Mouse (Mus musculus) ES-Bruce4 (cell line): Measurements from ENCODE around the gene Art3. TPM values are rescaled to one million over a fixed set of nuclear protein-coding genes. Genes with fewer than 3 reads are reported as not detected.

Experiments used
- H3K27ac ChIP-seq: 2 replicates; pipeline ENCODE4 v1.5.1; 2012; ENCODE audit warnings: low read length, inconsistent platforms; ENCODE audit not compliant: insufficient read depth
- H3K27me3 ChIP-seq: 2 replicates; pipeline ENCODE4 v1.6.1; 2012; ENCODE audit warnings: mild to moderate bottlenecking, low read length, inconsistent platforms; ENCODE audit not compliant: control insufficient read depth, poor library complexity, insufficient read depth, severe bottlenecking
- H3K36me3 ChIP-seq: 2 replicates; pipeline ENCODE4 v1.6.1; 2012; ENCODE audit warnings: inconsistent platforms, mild to moderate bottlenecking, low read length, moderate library complexity; ENCODE audit not compliant: control insufficient read depth, poor library complexity, insufficient read depth, severe bottlenecking
- H3K4me1 ChIP-seq: one replicate; pipeline ENCODE4 v1.8.1; 2011; ENCODE audit warnings: low read length; ENCODE audit not compliant: control insufficient read depth, insufficient read depth
- H3K4me3 ChIP-seq: 2 replicates; pipeline ENCODE4 v1.5.1; 2011; ENCODE audit warnings: low read depth, mild to moderate bottlenecking, low read length
- H3K9ac ChIP-seq: 2 replicates; pipeline ENCODE4 v1.6.1; 2012; ENCODE audit warnings: low read depth, mild to moderate bottlenecking, inconsistent platforms; ENCODE audit not compliant: poor library complexity, severe bottlenecking
- H3K9me3 ChIP-seq: replicated peaks from 2 replicates; pipeline ENCODE4 v1.6.1; 2012; ENCODE audit warnings: mild to moderate bottlenecking, low read length, inconsistent platforms; ENCODE audit not compliant: control insufficient read depth, poor library complexity, insufficient read depth, severe bottlenecking
- CTCF ChIP-seq: IDR thresholded peaks from one replicate; pipeline ENCODE4 v1.8.1; 2011; ENCODE audit warnings: low read depth, low read length
- EP300 ChIP-seq: IDR thresholded peaks from 2 replicates; pipeline ENCODE4 v1.6.1; 2011; ENCODE audit warnings: low read depth, low read length; ENCODE audit not compliant: insufficient read depth
- POLR2A ChIP-seq: IDR thresholded peaks from one replicate; pipeline ENCODE4 v1.8.1; 2011; ENCODE audit warnings: low read length; ENCODE audit not compliant: insufficient read depth
- polyA plus RNA-seq: library from polyadenylated mRNA; stranded (reverse); fragments of >200 nt; gene quantifications from 2 replicates; pipeline ENCODE4 v1.2.4, GENCODE M21; 2011; ENCODE audit warnings: low read depth; ENCODE audit not compliant: missing spikeins, insufficient read depth, insufficient read length

Gene Art3
- polyA plus RNA-seq, 1 experiment, result not detected

DNA sequence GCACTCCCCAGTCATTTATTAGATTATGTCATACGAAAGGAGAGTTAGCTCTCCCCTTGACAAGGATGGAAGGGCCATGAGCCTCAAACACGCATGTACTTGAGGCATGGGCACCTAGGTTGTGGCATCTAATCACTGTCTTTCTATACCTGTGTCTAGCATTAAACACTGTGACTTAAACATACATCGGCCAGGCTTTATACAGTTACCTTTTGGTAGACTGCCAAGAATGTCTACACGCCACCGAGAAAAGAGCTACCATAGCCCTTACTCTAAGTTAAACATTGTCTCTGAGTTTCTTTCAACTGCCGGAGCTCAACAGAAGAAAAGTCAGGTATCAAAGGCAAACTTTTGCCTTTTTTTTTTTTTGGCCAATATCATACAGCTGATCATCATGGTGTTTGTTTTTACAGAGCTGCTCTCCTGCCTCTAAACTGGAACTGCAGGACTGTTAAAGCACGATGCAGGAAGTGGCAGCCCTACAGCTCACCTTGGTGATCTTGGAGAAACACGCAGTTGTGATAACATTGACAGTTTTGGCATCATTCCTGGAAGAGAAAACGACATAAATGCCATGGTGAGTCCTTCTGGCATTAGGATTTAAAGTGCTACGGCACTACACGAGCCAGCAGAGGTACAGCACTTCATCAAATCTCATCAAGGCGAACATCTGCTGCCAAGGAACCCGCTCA lies 29.3 kb upstream of the Art3 start:
- no peak overlapping the region for H3K4me3 ChIP-seq
- H3K27me3 ChIP-seq, result no peaks in the 10 kb centered on the region
- no peaks in the 10 kb centered on the region for H3K4me1 ChIP-seq
- H3K36me3 ChIP-seq, result peaks cover 60% of the 10 kb centered on the region
- no peak overlapping the region for H3K27ac ChIP-seq
- H3K9ac ChIP-seq, result no peak overlapping the region
- H3K9me3 ChIP-seq, result no peaks in the 10 kb centered on the region
- no peak for TF ChIP-seq POLR2A
- TF ChIP-seq CTCF, result no peak
- no peak for TF ChIP-seq EP300

DNA sequence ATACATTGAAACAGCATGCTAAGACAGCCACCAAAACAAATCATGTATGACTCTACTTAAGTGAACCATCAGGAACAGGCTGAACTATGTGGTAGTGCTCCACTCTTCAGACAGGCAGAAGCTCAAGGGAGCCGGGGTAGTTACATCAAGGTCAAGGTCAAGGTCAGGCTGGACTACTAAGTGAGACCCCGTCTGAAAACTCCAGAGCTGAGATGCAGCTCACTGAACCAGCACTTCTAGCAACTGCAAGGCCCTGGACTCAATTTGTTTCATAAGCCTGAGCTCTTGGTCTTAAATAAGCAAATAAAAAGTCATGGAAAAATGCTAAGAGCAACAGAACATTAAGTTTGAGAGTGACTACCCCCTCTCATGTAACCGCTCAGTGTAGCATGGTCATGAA lies 27.3 kb upstream of the Art3 start:
- no peak overlapping the region for H3K27ac ChIP-seq
- H3K4me1 ChIP-seq, result peaks cover 2% of the 10 kb centered on the region
- no peaks in the 10 kb centered on the region for H3K9me3 ChIP-seq
- TF ChIP-seq POLR2A, result no peak
- TF ChIP-seq EP300, result no peak
- no peak for TF ChIP-seq CTCF
- H3K9ac ChIP-seq, result no peak overlapping the region
- peaks cover 50% of the 10 kb centered on the region for H3K36me3 ChIP-seq
- H3K27me3 ChIP-seq, result no peaks in the 10 kb centered on the region
- no peak overlapping the region for H3K4me3 ChIP-seq

DNA sequence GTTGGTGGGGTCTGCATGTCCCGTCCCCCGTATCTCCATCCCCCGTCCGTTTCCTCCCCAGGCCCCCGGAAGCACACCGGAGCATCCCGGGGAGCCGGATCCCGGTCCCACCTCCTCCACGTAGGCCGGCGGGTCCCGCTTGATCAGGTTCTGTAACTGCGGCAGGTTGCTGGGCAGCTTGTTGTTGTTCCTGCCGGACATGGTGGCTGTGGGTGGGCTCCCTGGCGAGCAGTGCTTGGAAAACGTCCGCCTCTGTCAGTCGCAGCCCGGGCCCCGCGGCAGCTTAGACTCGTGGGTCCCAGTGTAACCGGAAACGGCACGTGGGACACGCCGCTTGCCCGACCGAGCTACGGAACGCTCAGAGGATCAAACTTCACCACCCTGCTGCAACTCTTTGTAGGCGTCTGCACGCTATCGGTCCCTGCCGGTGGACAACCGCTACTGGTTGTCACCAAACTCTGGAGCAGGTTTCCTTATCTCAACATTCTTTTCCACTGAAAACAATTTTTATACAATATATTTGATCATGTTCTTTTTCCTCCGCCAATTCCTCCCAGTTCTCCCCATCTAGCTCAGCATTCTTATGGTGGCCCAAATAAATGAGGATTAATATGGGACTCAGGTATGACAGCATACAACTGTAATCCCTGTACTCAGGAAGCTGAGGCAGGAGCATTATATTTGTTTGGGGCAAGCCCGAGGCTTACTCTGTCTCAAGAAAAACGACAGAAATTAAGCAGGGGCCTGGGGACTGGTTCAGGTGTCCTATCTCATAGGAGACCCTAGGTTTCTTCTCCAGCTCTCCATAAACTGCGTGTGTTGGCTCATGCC lies 21.7 kb upstream of the Art3 start, which contains the start of gene Sdad1:
Gene Sdad1 (minus strand): TSS at position 799 of the 831 bp plus-strand sequence.
- H3K27ac ChIP-seq, result 0 out of 2 replicates have a peak within 1 kb of the TSS, but pooled peaks have one; percentile 3
- no peaks in the 10 kb centered on the region for H3K9me3 ChIP-seq

DNA sequence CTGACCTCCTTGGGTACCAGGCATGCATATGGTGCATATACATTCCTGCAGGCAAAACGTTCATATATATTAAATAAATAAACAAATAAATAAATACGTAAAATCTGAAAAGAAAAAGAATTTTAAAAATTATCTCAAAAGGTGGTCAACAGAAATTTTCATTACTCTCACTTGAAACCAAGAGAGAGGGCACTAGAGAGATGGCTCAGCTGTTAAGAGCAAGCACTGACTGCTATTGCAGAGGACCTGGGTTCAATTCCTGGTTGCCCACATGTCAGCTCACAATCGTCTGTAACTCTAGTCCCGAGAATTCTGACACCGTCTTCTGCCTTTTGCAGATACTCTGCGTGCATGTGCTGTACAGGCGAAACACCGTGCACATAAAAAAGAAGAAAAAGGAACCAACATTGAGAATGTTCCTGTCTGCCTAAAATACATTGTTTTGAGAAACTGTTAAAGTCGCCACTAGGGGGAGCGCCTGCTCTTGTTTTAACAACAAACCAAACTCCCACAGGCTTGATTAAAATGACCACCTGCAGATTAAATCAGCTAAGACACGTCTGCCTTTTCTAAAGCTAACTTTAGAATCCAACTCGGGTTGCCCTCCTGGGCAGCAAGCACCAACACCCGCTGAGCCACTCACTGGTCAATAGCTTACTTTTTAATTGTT lies 19.4 kb upstream of the Art3 start:
- no peak for TF ChIP-seq POLR2A
- no peak for TF ChIP-seq EP300
- no peak for TF ChIP-seq CTCF
- no peaks in the 10 kb centered on the region; the same call in 1 of the 2 replicates for H3K36me3 ChIP-seq
- no peak overlapping the region for H3K9ac ChIP-seq
- H3K27me3 ChIP-seq, result no peaks in the 10 kb centered on the region
- H3K27ac ChIP-seq, result no peak overlapping the region
- H3K4me3 ChIP-seq, result no peak overlapping the region
- H3K9me3 ChIP-seq, result no peaks in the 10 kb centered on the region
- H3K4me1 ChIP-seq, result peaks cover 2% of the 10 kb centered on the region

More for the DNA sequence above, 21.7 kb upstream of the Art3 start, which contains the start of gene Sdad1:
- peaks cover 7% of the 10 kb centered on the region for H3K36me3 ChIP-seq
- H3K9ac ChIP-seq, result peak within 1 kb of the TSS; percentile 90
- H3K4me3 ChIP-seq, result peak within 1 kb of the TSS; percentile 96
- no peaks in the 10 kb centered on the region for H3K27me3 ChIP-seq
- H3K4me1 ChIP-seq, result peaks cover 2% of the 10 kb centered on the region
- TF ChIP-seq CTCF (peak; percentile 47), POLR2A (peak; percentile 36), EP300 (peak; percentile 55; the same call in 1 of the 2 replicates)

DNA sequence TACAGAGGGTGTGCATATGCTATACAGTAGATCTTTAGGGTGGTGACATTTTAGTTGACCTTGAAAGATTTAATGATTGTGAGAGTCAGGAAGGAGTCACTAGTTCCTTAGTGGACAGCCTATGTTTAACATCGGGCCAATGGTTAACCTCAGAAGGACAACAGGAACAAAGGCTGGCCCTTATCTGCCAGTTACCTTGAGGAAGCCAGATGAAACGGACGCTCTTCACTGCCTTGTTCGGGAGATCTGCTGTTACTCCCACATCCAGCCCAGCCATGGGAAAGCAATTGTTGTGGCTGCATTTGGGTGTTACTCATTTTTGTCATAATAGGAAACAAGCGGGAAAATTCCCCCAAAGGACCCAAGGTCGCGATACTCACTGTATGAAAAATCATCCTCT lies 17.9 kb upstream of the Art3 start:
- Histone ChIP-seq H3K4me1 (no peaks in the 10 kb centered on the region), H3K9ac (no peak overlapping the region), H3K27ac (no peak overlapping the region), H3K36me3 (no peaks in the 10 kb centered on the region), H3K27me3 (no peaks in the 10 kb centered on the region), H3K4me3 (no peak overlapping the region), H3K9me3 (no peaks in the 10 kb centered on the region)
- TF ChIP-seq EP300 (no peak), CTCF (no peak), POLR2A (no peak)
